Mouse (Mus musculus) cerebellum, postnatal 4 days (tissue): ENCODE measurements around the gene Gfpt1.
"Not testable (repeated sequence)": the region's sequence is repeated elsewhere in the genome, so short reads cannot be mapped to it uniquely, and the experiment has no call there.

Experiments used
- DNase-seq, 2 experiments: peaks; one replicate each; pipeline ENCODE4 v3.0.0; 2022; ENCODE audit warnings: low spot score in 2 of 2, mixed read lengths in 1 of 2

Gene Gfpt1

DNA sequence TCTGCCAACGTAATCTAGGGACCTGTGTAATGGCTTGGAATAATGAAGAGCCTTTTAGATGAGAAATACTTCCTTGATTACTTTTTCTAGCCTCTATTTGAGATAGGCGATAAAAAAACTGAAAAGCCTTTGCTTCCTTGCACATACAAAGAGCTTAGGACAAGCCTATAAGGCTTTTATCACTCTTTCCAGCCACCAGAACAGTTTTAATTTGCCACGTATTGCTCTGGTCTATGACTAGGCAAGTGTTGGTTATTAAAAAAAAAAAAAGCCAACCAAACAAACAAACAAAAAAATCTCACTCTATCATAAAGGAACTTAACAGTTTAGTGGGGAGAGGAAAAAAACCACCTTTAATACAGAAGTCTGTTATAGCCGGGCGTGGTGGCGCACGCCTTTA, 1.2 kb upstream of the Gfpt1 start:
- DNase-seq: no peak

GRCm38 (mm10) chr6:87042004-87042336, 676 bp upstream of the Gfpt1 start:
- DNase-seq: no peak

DNA sequence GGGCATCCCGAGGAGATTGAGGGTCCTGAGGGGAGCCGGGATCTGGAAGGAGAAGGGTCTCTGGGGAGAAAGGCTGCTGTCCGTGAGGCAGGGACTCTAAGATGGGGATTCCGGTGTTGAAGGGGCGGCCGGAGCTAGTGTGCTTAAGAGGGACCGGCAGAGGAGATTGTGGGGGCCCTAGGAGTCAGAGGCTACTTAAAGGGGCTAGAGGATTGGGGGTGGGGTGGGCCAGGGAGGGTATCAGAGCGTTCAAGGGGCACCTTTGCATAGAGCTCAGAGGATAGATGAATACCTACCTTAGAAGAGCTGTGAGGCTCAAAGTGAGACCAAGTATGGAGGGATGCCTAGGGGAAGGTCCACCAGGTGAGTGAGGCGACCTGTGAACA, 478 bp downstream of the Gfpt1 start:
- no peak for DNase-seq

DNA sequence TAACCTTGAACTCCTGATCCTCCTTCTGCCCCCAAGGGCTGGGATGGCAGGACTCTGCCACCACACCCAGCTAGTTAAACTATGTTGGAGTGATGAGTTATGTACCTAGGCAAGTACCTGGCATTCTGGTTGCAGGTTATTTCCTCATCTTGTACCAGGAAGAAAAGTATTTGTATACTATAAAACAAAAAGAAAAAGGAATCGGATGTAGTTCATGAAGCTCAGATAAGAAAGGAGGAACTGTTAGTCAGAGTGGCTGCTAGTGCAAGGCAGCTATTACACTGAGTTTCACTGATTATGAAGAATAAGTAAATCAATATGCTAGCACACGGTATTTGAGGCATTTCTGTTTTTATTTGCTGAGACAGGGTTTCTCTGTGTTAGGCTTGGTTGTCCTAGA, 2.2 kb downstream of the Gfpt1 start:
- DNase-seq: no peak

GRCm38 (mm10) chr6:87045507-87045906, 2.9 kb downstream of the Gfpt1 start:
- DNase-seq: no peak

DNA sequence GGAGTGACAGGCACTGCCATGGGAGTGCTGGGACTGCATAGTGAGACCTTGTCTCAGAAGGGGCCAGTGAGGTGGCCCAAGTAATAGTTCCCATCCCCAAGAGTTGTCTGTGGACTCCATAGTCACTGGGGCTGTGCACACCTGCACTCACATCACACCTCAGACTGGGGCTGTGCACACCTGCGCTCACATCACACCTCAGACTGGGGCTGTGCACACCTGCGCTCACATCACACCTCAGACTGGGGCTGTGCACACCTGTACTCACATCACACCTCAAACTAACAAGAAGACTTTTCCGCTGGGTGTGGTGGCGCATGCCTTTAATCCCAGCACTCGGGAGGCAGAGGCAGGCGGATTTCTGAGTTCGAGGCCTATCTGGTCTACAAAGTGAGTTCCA, 6.1 kb downstream of the Gfpt1 start:
- not testable (repeated sequence) for DNase-seq

DNA sequence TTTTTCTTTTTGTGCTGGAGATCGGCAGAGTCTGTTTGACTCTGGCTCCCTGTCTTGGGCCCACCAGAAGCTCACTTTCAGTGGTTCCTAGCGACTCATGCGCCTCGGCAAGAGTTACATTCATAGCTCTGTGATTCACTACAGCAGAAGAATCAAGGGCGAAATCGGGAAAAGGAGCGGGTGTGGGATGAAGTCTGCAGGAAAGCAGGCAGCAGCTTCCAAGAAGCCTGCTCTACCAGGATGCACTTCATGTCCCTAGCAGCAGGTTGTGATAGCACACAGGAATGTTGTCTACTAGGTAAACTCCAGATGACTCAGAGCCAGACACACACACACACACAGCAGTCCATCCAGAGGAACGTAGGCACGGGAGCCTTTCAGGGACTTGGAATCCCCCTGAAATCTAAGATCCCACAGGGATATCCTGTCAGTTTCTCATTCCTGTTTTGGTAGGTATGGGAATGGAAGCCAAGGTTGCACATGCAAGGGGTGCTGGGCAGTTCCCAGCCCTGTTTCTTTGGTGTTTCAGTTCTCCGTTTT, 9.3 kb downstream of the Gfpt1 start:
- DNase-seq: no peak

- DNase-seq: no peak
Measured at GRCm38 (mm10) chr6:87054193-87054592, 11.5 kb downstream of the Gfpt1 start.

DNA sequence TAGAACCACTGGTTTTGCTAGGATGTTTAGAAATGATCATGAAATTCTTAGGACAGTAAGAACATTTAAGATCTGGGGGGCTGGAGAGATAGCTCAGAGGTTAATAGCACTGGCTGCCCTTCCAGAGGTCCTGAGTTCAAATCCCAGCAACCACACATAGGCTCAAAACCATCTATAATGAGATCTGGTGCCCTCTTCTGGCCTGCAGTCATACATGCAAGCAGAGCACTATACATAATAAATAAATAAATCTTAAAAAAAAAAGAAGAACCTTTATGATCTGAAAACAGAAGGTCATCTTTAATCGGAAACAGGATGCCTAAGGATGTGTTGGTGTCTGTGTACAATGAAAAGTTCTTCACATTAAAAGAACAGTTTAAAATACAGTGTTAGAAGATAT, 17.1 kb downstream of the Gfpt1 start:
- no peak for DNase-seq

DNA sequence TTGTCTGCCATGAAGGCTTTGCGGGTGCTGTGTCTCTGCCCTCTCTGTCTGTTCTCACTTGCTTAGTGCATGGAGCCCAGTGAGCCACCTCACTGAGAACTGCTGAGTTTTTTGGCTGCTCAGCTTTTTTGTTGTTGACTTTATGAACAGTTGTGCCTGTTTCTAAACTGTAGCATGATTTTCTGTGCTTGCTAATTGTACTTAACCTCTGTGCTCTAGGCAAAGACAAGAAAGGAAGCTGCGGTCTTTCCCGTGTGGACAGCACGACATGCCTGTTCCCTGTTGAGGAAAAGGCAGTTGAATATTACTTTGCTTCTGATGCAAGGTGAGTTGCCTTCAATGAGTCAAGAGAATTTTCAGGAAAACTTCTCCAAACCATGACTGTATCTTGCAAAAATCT, 20.9 kb downstream of the Gfpt1 start:
- DNase-seq: no peak

GRCm38 (mm10) chr6:87068209-87068608, 25.6 kb downstream of the Gfpt1 start:
- DNase-seq: no peak

- DNase-seq: no peak
Measured at GRCm38 (mm10) chr6:87069195-87069900, 26.7 kb downstream of the Gfpt1 start.

- no peak for DNase-seq
Measured at GRCm38 (mm10) chr6:87070641-87071040, 28.0 kb downstream of the Gfpt1 start.

DNA sequence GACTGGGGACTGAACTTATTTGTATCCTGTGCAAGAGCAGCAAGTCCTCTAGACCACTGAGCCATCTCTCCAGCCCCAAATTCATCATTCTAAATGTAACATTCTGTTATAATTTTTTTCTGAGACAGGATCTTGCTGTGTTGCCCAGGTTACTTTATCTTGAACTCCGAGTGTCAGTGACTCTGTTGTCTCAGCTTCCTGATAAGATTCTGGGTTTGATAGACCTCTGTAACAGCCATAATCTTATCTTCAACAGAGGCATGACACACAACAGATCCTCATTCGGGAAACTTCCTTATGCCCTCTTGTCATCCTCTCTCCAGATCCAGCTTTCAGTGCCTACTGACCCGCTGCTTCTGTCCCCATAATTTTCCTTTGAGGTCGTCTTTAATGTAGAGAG, 30.1 kb downstream of the Gfpt1 start:
- no peak for DNase-seq

GRCm38 (mm10) chr6:87075092-87075685, 32.5 kb downstream of the Gfpt1 start:
- no peak for DNase-seq

DNA sequence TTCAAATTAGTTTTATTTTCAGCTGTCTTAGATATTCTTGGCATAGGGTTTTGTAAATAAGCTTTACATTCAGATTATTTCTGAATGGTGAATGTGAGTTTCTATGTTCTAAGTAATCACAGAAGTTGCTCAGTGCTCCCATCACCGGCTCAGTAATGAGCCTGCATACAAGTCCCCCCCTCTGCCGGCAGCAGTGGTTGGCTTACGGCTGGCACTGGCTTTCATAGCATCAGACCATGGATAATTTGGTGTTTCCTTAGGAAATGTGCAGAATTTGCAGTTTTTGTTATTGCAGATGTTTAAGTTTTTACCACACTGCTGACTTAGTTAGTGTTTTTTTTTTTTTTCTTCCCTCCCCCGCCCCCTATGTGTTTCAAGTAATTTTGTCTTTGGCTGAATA, 36.8 kb downstream of the Gfpt1 start:
- DNase-seq: no peak

GRCm38 (mm10) chr6:87085026-87085425, 42.4 kb downstream of the Gfpt1 start:
- no peak for DNase-seq

DNA sequence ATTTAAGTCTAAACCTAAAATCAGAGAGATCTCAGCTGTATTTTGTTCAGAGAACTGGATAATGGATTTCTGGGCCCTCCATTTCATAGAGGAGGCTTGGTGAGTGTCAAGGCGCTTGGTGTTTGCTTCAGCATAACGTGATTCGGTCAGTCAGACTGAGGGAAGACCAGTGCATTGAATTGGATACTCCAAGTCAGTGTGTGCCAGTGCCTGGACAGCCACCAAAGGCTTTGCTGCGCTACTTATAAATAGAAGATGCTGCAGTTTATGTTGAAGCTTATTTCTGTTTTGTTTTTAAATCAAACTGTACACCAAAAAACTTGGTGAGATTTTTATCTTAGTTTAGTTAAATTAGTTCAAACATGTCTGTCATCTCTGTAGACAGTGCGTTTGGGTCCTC, 45.7 kb downstream of the Gfpt1 start:
- no peak for DNase-seq

DNA sequence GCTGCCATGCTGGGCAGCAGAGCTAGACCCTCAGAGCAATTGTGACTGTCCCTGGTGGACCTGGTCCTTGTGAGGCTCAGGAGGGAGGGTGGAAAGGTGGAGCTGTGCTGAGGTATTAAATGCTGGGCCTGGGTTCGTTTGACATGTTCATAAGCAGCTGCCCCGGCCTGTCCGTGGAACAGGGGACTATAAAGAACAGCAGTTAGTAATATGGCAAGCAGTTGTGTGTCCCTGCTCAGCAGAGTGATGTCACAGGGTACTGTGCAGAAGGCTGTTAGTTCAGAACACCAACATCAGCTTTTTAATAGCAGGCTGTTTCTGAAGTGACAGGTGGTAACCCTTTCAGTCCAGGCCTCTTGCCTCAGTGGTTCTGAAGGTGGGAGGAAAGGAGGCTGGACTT, 48.2 kb downstream of the Gfpt1 start:
- DNase-seq: no peak

DNA sequence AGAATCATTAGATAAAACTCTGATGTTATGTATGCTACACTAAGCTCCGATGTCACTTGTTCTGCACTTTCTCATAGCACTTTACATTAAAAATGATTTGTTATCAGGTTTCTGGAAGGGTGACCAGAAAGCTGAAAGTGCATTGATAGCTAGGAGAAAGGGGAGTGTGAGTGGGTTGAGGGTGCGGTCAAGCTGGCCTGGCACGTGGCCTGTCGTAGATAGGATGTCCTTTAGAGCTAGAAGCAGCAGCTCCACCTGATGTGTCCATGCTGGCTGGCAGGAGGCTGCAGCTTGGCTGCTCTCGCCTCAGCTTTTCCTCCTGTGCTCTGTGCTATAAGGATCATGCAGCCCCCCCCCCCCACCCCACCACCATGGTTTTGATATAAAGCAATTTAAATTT, 49.8 kb downstream of the Gfpt1 start:
- no peak for DNase-seq

DNA sequence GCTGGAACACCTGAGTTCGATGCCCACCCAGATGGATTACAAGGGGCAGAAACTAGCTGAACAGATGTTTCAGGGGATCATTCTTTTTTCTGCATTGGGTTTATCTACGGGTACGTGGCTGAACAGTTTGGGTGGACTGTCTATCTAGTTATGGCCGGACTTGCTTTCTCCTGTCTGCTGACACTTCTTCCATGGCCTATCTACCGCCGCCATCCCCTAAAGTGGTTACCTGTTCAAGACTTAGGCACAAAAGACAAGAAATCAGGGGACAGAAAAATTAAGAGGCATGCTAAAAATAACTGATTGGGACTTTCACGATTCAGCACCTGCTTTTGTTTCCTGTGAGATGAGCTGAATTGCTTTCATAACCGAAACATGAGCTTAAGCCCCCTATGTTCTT, 51.0 kb downstream of the Gfpt1 start:
- not testable (repeated sequence) for DNase-seq

GRCm38 (mm10) chr6:87099261-87099660, 56.6 kb downstream of the Gfpt1 start:
- DNase-seq: no peak

DNA sequence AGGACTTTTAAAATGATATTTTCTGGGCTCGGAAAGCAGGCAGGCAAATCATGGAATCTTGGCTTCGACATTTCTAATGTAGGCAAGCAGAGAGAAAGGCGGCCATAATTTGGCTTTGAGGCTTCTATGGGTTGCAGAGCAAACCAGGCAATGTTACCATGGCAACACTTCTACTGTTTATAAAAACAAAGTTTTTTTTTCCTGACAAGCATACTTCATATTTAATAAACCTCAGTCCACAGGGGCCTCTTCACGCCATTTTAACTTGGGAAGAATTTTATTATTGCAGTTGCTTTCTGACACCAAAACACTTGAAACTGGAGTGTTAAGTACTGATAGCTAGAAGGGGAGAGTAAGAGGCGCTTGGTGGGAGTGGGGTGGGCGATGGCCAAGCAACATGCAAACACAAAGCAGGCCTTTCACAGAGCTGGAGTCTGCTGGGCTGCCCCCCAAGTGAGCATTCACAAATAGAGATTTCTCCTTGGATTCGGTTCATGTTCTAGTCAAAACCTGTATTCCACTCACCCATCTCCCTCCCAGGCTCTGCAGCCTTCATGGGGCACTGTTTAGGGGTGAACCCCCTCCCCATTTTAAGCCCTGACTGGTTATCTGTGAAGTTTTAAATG, 57.1 kb downstream of the Gfpt1 start:
- DNase-seq: peak in 1 of 2 experiments; percentile 21
